Mouse (Mus musculus) liver, adult 2 months (tissue): Measurements from ENCODE around the gene Med18. TPM values are rescaled to one million over a fixed set of nuclear protein-coding genes. Genes with fewer than 3 reads are reported as not detected.

ENCODE experiments used
- DNase-seq: peaks from one replicate; pipeline ENCODE4 v3.0.0-alpha.2; 2011; ENCODE audit warnings: low read depth, low spot score; ENCODE audit errors: extremely low read depth
- H3K27ac ChIP-seq: fragments of 200-500 bp; replicated peaks from 2 replicates; pipeline ENCODE4 v1.5.1; 2012; ENCODE audit warnings: low read depth, mild to moderate bottlenecking, control low read depth, inconsistent platforms, low read length; ENCODE audit not compliant: insufficient read depth
- H3K27me3 ChIP-seq: fragments of 200-500 bp; 2 replicates; pipeline ENCODE4 v1.6.1; 2012; ENCODE audit warnings: mild to moderate bottlenecking, moderate library complexity, low read length, inconsistent platforms; ENCODE audit not compliant: control insufficient read depth, insufficient read depth
- H3K36me3 ChIP-seq: fragments of 200-500 bp; 2 replicates; pipeline ENCODE4 v1.6.1; 2012; ENCODE audit warnings: low read length, inconsistent platforms; ENCODE audit not compliant: control insufficient read depth, insufficient read depth
- H3K4me1 ChIP-seq: fragments of 200-500 bp; 2 replicates; pipeline ENCODE4 v1.6.1; 2011; ENCODE audit warnings: low read length; ENCODE audit not compliant: control insufficient read depth, insufficient read depth
- H3K4me3 ChIP-seq: fragments of 200-500 bp; 2 replicates; pipeline ENCODE4 v1.5.1; 2011; ENCODE audit warnings: low read depth, mild to moderate bottlenecking, control low read depth, low read length, moderate library complexity; ENCODE audit not compliant: insufficient read depth
- H3K79me2 ChIP-seq: fragments of 200-500 bp; 2 replicates; pipeline ENCODE4 v1.6.1; 2012; ENCODE audit warnings: inconsistent platforms, mild to moderate bottlenecking, low read length, moderate library complexity; ENCODE audit not compliant: control insufficient read depth, insufficient read depth
- H3K9ac ChIP-seq: fragments of 200-500 bp; 2 replicates; pipeline ENCODE4 v1.6.1; 2012; ENCODE audit warnings: low read depth, mild to moderate bottlenecking, control low read depth, inconsistent platforms, low read length
- CTCF ChIP-seq: fragments of 200-500 bp; IDR thresholded peaks from 2 replicates; pipeline ENCODE4 v1.5.1; 2011; ENCODE audit warnings: low read depth, low read length, control low read depth
- POLR2A ChIP-seq: fragments of 200-500 bp; IDR thresholded peaks from 2 replicates; pipeline ENCODE4 v1.6.1; 2011; ENCODE audit warnings: low read length, control low read depth; ENCODE audit not compliant: insufficient read depth; ENCODE audit errors: extremely low read depth
- WGBS: fragments of 180-500 bp; shearing (Covaris S2); methylation state at CpG from one replicate; pipeline ENCODE4 v1.1.7; 2018; 5-methylcytosine and 5-hydroxymethylcytosine counted together
- polyA plus RNA-seq: library from polyadenylated mRNA; depleted of rRNA; stranded (reverse); fragments of >200 nt; gene quantifications from 2 replicates; pipeline ENCODE4 v1.2.3, GENCODE M21; 2012; rRNA removed
- total RNA-seq: library from RNA; depleted of rRNA; stranded (reverse); fragments of >200 nt; gene quantifications from 2 replicates; pipeline ENCODE4 v1.2.3, GENCODE M21; 2014; rRNA removed

Med18 gene
- total and polyA plus RNA-seq, 2 experiments: 1.0 to 3.8 TPM

GRCm38 (mm10) chr4:132411322-132412094, 52.2 kb downstream of the Med18 start:
- 47% methylated on average over 8 of the region's 8 CpGs for WGBS
- Histone ChIP-seq H3K27me3 (no peaks in the 10 kb centered on the region), H3K36me3 (peaks cover 4% of the 10 kb centered on the region; the same call in 1 of the 2 replicates), H3K9ac (no peak overlapping the region), H3K4me3 (no peak overlapping the region), H3K27ac (0 out of 2 replicates have a peak overlapping the region, but pooled peaks have one; percentile 0), H3K79me2 (peaks cover 24% of the 10 kb centered on the region), H3K4me1 (peaks cover 18% of the 10 kb centered on the region)
- DNase-seq: peak; percentile 48
- TF ChIP-seq POLR2A (no peak), CTCF (peak; percentile 42)

GRCm38 (mm10) chr4:132409587-132410229, 54.0 kb downstream of the Med18 start:
- Histone ChIP-seq H3K4me1 (peaks cover 13% of the 10 kb centered on the region), H3K27me3 (no peaks in the 10 kb centered on the region), H3K36me3 (peaks cover 4% of the 10 kb centered on the region; the same call in 1 of the 2 replicates), H3K27ac (no peak overlapping the region), H3K4me3 (no peak overlapping the region), H3K9ac (no peak overlapping the region), H3K79me2 (peaks cover 28% of the 10 kb centered on the region; the same call in 1 of the 2 replicates)
- no peak for TF ChIP-seq POLR2A
- no peak for TF ChIP-seq CTCF
- peak; percentile 51 for DNase-seq
- WGBS: 87% methylated on average over 4 of the region's 4 CpGs

Other genes starting within 250 kb of the Med18 start
- gene Gmeb1, start 202.3 kb downstream of the Med18 start, total RNA-seq: 3.3 and 5.4 TPM in 2 replicates
- gene Gmeb1, start 202.3 kb downstream of the Med18 start, polyA plus RNA-seq: 4.0 and 6.0 TPM in 2 replicates
- gene Taf12, start 189.5 kb downstream of the Med18 start, total RNA-seq: 5.7 and 7.5 TPM in 2 replicates
- gene Taf12, start 189.5 kb downstream of the Med18 start, polyA plus RNA-seq: 5.0 and 5.1 TPM in 2 replicates
- gene Rab42, start 160.5 kb downstream of the Med18 start, total RNA-seq: 0.40 TPM in 1 of 2 replicates, not detected in the other
- not detected in 2 replicates for gene Rab42, start 160.5 kb downstream of the Med18 start, polyA plus RNA-seq
- gene Trnau1ap, start 134.4 kb downstream of the Med18 start, total RNA-seq: 28.3 and 29.5 TPM in 2 replicates
- gene Trnau1ap, start 134.4 kb downstream of the Med18 start, polyA plus RNA-seq: 11.2 and 12.2 TPM in 2 replicates
- gene Rcc1, start 110.3 kb downstream of the Med18 start, total RNA-seq: 3.0 and 4.2 TPM in 2 replicates
- gene Rcc1, start 110.3 kb downstream of the Med18 start, polyA plus RNA-seq: 2.8 and 4.0 TPM in 2 replicates
- gene Phactr4, start 41.4 kb downstream of the Med18 start, total RNA-seq: 6.6 and 8.9 TPM in 2 replicates
- gene Phactr4, start 41.4 kb downstream of the Med18 start, polyA plus RNA-seq: 7.2 and 8.0 TPM in 2 replicates
- gene Sesn2, start 46.6 kb upstream of the Med18 start, total RNA-seq: 2.7 and 3.6 TPM in 2 replicates
- gene Sesn2, start 46.6 kb upstream of the Med18 start, polyA plus RNA-seq: 5.5 and 6.0 TPM in 2 replicates
- gene Atpif1, start 69.7 kb upstream of the Med18 start, total RNA-seq: 59.5 and 87.1 TPM in 2 replicates
- gene Atpif1, start 69.7 kb upstream of the Med18 start, polyA plus RNA-seq: 25.9 and 26.2 TPM in 2 replicates
- 17.0 and 26.1 TPM in 2 replicates for gene Dnajc8, start 71.6 kb upstream of the Med18 start, total RNA-seq
- gene Dnajc8, start 71.6 kb upstream of the Med18 start, polyA plus RNA-seq: 9.7 and 10.4 TPM in 2 replicates
- 1.0 and 1.3 TPM in 2 replicates for gene Ptafr, start 100.1 kb upstream of the Med18 start, total RNA-seq
- 0.73 and 1.0 TPM in 2 replicates for gene Ptafr, start 100.1 kb upstream of the Med18 start, polyA plus RNA-seq
- 6.7 and 6.8 TPM in 2 replicates for gene Eya3, start 175.1 kb upstream of the Med18 start, total RNA-seq
- 9.0 and 9.2 TPM in 2 replicates for gene Eya3, start 175.1 kb upstream of the Med18 start, polyA plus RNA-seq